Mouse (Mus musculus) cerebellum, adult 2 months (tissue): ENCODE measurements around the gene Etnk1.

Experiments
- CTCF ChIP-seq: fragments of 200-500 bp; IDR thresholded peaks from 2 replicates; pipeline ENCODE4 v1.5.1; 2011; ENCODE audit warnings: low read depth, mild to moderate bottlenecking, control low read depth, low read length, moderate library complexity, borderline replicate concordance; ENCODE audit not compliant: insufficient read depth
- POLR2A ChIP-seq: fragments of 200-500 bp; IDR thresholded peaks from 2 replicates; pipeline ENCODE4 v1.6.1; 2011; ENCODE audit warnings: low read length, control low read depth, borderline replicate concordance; ENCODE audit not compliant: insufficient read depth

DNA sequence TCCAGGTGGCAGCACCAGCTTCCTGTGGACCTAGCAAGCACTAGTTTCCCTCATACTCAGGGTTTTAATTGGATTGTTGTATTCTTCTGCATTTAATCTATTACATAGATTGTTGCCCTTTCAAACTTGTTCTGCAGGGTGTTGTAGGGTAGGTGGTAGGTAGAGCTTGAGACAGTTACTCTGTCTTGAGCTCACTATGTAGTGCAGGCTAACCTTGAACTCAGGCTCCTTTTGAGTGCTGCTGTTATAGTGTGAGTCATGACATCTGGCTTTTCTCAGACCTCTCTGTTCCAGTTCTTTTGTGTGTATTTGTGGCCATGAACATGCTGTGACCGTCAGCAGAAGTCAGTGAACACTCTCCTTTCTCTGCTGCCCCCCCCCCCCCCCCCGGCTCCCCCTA lies 12.7 kb downstream of the Etnk1 start:
- TF ChIP-seq CTCF = no peak
- TF ChIP-seq POLR2A = no peak
